Comparison of ENCODE assay signal across 13 mouse cellular contexts in the genomic region with DNA sequence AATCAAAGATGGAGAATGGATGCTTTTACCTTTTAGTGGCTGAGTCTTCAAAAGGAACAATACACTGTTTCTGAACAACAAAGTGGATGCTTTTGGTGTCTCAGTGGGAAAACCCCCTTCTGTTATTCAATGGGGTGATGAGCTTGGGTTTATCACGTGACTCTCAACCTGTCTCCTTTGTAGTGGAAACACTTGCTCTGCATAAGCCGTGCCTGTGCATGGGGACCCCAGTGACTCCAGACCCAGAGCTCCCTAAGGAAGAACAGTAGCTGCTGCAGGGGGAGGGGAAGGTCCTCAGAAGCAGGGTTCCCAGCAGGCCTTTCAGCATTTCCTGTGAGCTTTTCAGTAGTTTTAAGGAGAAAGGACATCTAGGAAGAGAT.
DNase-seq lines count a peak whose midpoint lies in the region; ATAC-seq lines count a peak whose summit lies in the region.
"Had no signal": no experiment of that assay in that cellular context is flagged by ENCODE, and none has a peak within 500 bp of the region (broad histone marks: within the 10 kb centered on the region; RNA-seq: fewer than 3 reads in every experiment).

No protein-coding gene starts in this region.

- no peaks in the 10 kb centered on the region for H3K27me3 ChIP-seq in embryonic facial prominence, embryonic 10.5 days (replicated peaks; ENCODE audit: low read depth, poor library complexity, severe bottlenecking)
- no peaks in the 10 kb centered on the region for H3K27me3 ChIP-seq in hindbrain, embryonic 14.5 days (ENCODE audit: control insufficient read depth, insufficient read depth, low read length)
- no peaks in the 10 kb centered on the region; the same call in 1 of the 2 replicates for H3K27me3 ChIP-seq in kidney, embryonic 16.5 days (ENCODE audit: insufficient read depth, low read length)

- peak overlapping the region; percentile 4; the same call in 1 of the 2 replicates for H3K4me2 ChIP-seq in hindbrain, embryonic 14.5 days (replicated peaks)
- no peak overlapping the region for H3K4me2 ChIP-seq in kidney, embryonic 16.5 days (replicated peaks; ENCODE audit: low read depth, low read length)
- H3K4me2 ChIP-seq: lung, embryonic 14.5 days had no signal

- no peak overlapping the region for H3K9ac ChIP-seq in hindbrain, embryonic 14.5 days
- H3K9ac ChIP-seq in kidney, embryonic 16.5 days (replicated peaks; ENCODE audit: low read length): no peak overlapping the region
- H3K9ac ChIP-seq: lung, embryonic 14.5 days had no signal

- H3K4me1 ChIP-seq in embryonic facial prominence, embryonic 10.5 days: peaks cover 14% of the 10 kb centered on the region
- peaks cover 24% of the 10 kb centered on the region for H3K4me1 ChIP-seq in hindbrain, embryonic 14.5 days (replicated peaks; ENCODE audit: control insufficient read depth, insufficient read depth, low read length)
- H3K4me1 ChIP-seq in kidney, embryonic 16.5 days (ENCODE audit: insufficient read depth, low read length): peaks cover 5% of the 10 kb centered on the region; the same call in 1 of the 2 replicates

- no peaks in the 10 kb centered on the region for H3K9me3 ChIP-seq in embryonic facial prominence, embryonic 10.5 days
- H3K9me3 ChIP-seq in hindbrain, embryonic 14.5 days (ENCODE audit: control insufficient read depth, low read length): no peaks in the 10 kb centered on the region
- no peaks in the 10 kb centered on the region for H3K9me3 ChIP-seq in kidney, embryonic 16.5 days (ENCODE audit: low read length)
- H3K9me3 ChIP-seq: limb, embryonic 10.5 days had no signal

- WGBS in embryonic facial prominence, embryonic 10.5 days: 32% methylated on average over 2 of the region's 2 CpGs
- WGBS in hindbrain, embryonic 14.5 days: 1% methylated on average over 2 of the region's 2 CpGs
- WGBS in kidney, embryonic 16.5 days: 31% methylated on average over 2 of the region's 2 CpGs

- H3K4me3 ChIP-seq in embryonic facial prominence, embryonic 10.5 days: no peak overlapping the region
- no peak overlapping the region for H3K4me3 ChIP-seq in hindbrain, embryonic 14.5 days (replicated peaks; ENCODE audit: low read length)
- no peak overlapping the region for H3K4me3 ChIP-seq in kidney, embryonic 16.5 days (ENCODE audit: low read length)
- H3K4me3 ChIP-seq: limb, embryonic 10.5 days had no signal

- H3K36me3 ChIP-seq in embryonic facial prominence, embryonic 10.5 days (replicated peaks): no peaks in the 10 kb centered on the region
- no peaks in the 10 kb centered on the region for H3K36me3 ChIP-seq in hindbrain, embryonic 14.5 days (replicated peaks; ENCODE audit: control insufficient read depth, insufficient read depth)
- no peaks in the 10 kb centered on the region for H3K36me3 ChIP-seq in kidney, embryonic 16.5 days (ENCODE audit: insufficient read depth, low read length)
- H3K36me3 ChIP-seq: limb, embryonic 10.5 days had no signal

- peak; percentile 62; the same call in 1 of the 2 replicates for ATAC-seq in hindbrain, embryonic 14.5 days (ENCODE audit: low FRiP score)
- ATAC-seq in kidney, embryonic 16.5 days (ENCODE audit: low FRiP score, low TSS enrichment): no peak

- H3K27ac ChIP-seq in embryonic facial prominence, embryonic 10.5 days (replicated peaks): peak overlapping the region; percentile 57; the same call in 1 of the 2 replicates
- H3K27ac ChIP-seq in hindbrain, embryonic 14.5 days: peak overlapping the region; percentile 76
- no peak overlapping the region for H3K27ac ChIP-seq in kidney, embryonic 16.5 days (ENCODE audit: low read length)
- H3K27ac ChIP-seq: limb, embryonic 10.5 days had no signal

- peak; percentile 14 for DNase-seq in retina, embryonic 14.5 days (ENCODE audit: low spot score)
- no peak for DNase-seq in retina, postnatal 1 day
- no peak for DNase-seq in embryonic facial prominence, embryonic 10.5 days (ENCODE audit: low spot score)
- no peak for DNase-seq in hindbrain, embryonic 14.5 days (ENCODE audit: low spot score)
- DNase-seq in thymus, postnatal 4 days: peak; percentile 17
- DNase-seq in urinary bladder, adult 2 months (ENCODE audit: low spot score): no peak
- DNase-seq: adrenal gland, adult 8-10 months; cerebellum, adult 11-12 months; gastrocnemius, postnatal 36 days; kidney, postnatal 4 days; lung, embryonic 14.5 days had no signal

Comparison
In these comparisons a context has a peak if more than half of its experiments do, and no peak if none do; other contexts are left out.
1. DNase-seq: peak in retina, embryonic 14.5 days (single experiment) and thymus, postnatal 4 days (single experiment); none in retina, postnatal 1 day (single experiment), embryonic facial prominence, embryonic 10.5 days (single experiment), hindbrain, embryonic 14.5 days (single experiment) and urinary bladder, adult 2 months (single experiment).